Mouse (Mus musculus): Measurements from ENCODE around the gene Ist1. TPM values are rescaled to one million over a fixed set of nuclear protein-coding genes. Genes with fewer than 3 reads are reported as not detected.

The Ist1 gene
- polyA plus RNA-seq, 1 experiment from 2014 or later = 145 TPM

- Histone ChIP-seq H3K4me1 (no peaks in the 10 kb centered on the region), H3K9ac (no peak overlapping the region), H3K27me3 (no peaks in the 10 kb centered on the region), H3K9me3 (no peaks in the 10 kb centered on the region), H3K27ac (no peak overlapping the region), H3K4me3 (no peak overlapping the region), H3K4me2 (no peak overlapping the region), H3K36me3 (peaks cover 91% of the 10 kb centered on the region)
- no peak for ATAC-seq (ENCODE audit: insufficient number of reproducible peaks, low FRiP score, low TSS enrichment, low read depth)
- 84% methylated on average over 9 of the region's 9 CpGs for WGBS
Observed at GRCm38 (mm10) chr8:109675896-109676643, 17.0 kb downstream of the Ist1 start.

- no peak overlapping the region for H3K4me2 ChIP-seq
- no peak overlapping the region for H3K9ac ChIP-seq
- H3K36me3 ChIP-seq = peaks cover 91% of the 10 kb centered on the region
- H3K9me3 ChIP-seq = no peaks in the 10 kb centered on the region
- no peak for ATAC-seq (ENCODE audit: insufficient number of reproducible peaks, low FRiP score, low TSS enrichment, low read depth)
- WGBS = 88% methylated on average over 2 of the region's 2 CpGs
- H3K4me1 ChIP-seq = no peaks in the 10 kb centered on the region
- no peaks in the 10 kb centered on the region for H3K27me3 ChIP-seq
- H3K27ac ChIP-seq = no peak overlapping the region
- H3K4me3 ChIP-seq = no peak overlapping the region
Observed at GRCm38 (mm10) chr8:109673596-109673995, 19.5 kb downstream of the Ist1 start.

GRCm38 (mm10) chr8:109672656-109673055 lies 20.4 kb downstream of the Ist1 start:
- Histone ChIP-seq H3K4me3 (no peak overlapping the region), H3K9me3 (no peaks in the 10 kb centered on the region), H3K36me3 (peaks cover 90% of the 10 kb centered on the region), H3K27me3 (no peaks in the 10 kb centered on the region), H3K9ac (no peak overlapping the region), H3K27ac (no peak overlapping the region), H3K4me1 (no peaks in the 10 kb centered on the region), H3K4me2 (no peak overlapping the region)
- no peak for ATAC-seq (ENCODE audit: insufficient number of reproducible peaks, low FRiP score, low TSS enrichment, low read depth)
- WGBS = 92% methylated on average over 5 of the region's 5 CpGs

- Histone ChIP-seq H3K36me3 (peaks cover 41% of the 10 kb centered on the region), H3K4me1 (no peaks in the 10 kb centered on the region), H3K4me3 (no peak overlapping the region), H3K9me3 (no peaks in the 10 kb centered on the region; the same call in 1 of the 2 replicates), H3K4me2 (no peak overlapping the region), H3K27ac (no peak overlapping the region), H3K27me3 (no peaks in the 10 kb centered on the region), H3K9ac (no peak overlapping the region)
- no peak for ATAC-seq (ENCODE audit: insufficient number of reproducible peaks, low FRiP score, low TSS enrichment, low read depth)
- WGBS = 79% methylated on average over 5 of the region's 5 CpGs
Observed at GRCm38 (mm10) chr8:109666616-109667015, 26.4 kb downstream of the Ist1 start.

- H3K36me3 ChIP-seq = peaks cover 5% of the 10 kb centered on the region
- H3K9me3 ChIP-seq = no peaks in the 10 kb centered on the region; the same call in 1 of the 2 replicates
- no peak for ATAC-seq (ENCODE audit: insufficient number of reproducible peaks, low FRiP score, low TSS enrichment, low read depth)
- no peaks in the 10 kb centered on the region for H3K4me1 ChIP-seq
- H3K4me2 ChIP-seq = no peak overlapping the region
- no peaks in the 10 kb centered on the region for H3K27me3 ChIP-seq
- H3K4me3 ChIP-seq = no peak overlapping the region
- no peak overlapping the region for H3K27ac ChIP-seq
- 59% methylated on average over 3 of the region's 3 CpGs for WGBS
- H3K9ac ChIP-seq = no peak overlapping the region
Observed at GRCm38 (mm10) chr8:109662328-109662727, 30.7 kb downstream of the Ist1 start.

- no peak overlapping the region for H3K4me3 ChIP-seq
- H3K4me1 ChIP-seq = no peaks in the 10 kb centered on the region
- H3K9ac ChIP-seq = no peak overlapping the region
- no peak overlapping the region for H3K27ac ChIP-seq
- 87% methylated on average over 3 of the region's 3 CpGs for WGBS
- H3K4me2 ChIP-seq = no peak overlapping the region
- H3K36me3 ChIP-seq = no peaks in the 10 kb centered on the region
- no peak for ATAC-seq (ENCODE audit: insufficient number of reproducible peaks, low FRiP score, low TSS enrichment, low read depth)
- H3K27me3 ChIP-seq = no peaks in the 10 kb centered on the region
- no peaks in the 10 kb centered on the region for H3K9me3 ChIP-seq
Observed at GRCm38 (mm10) chr8:109656860-109657259, 36.2 kb downstream of the Ist1 start.

- WGBS = 71% methylated on average over 10 of the region's 10 CpGs
- no peak for ATAC-seq (ENCODE audit: insufficient number of reproducible peaks, low FRiP score, low TSS enrichment, low read depth)
Observed at GRCm38 (mm10) chr8:109650801-109651200, 42.3 kb downstream of the Ist1 start.

GRCm38 (mm10) chr8:109648469-109648868 lies 44.6 kb downstream of the Ist1 start:
- 67% methylated on average over 7 of the region's 7 CpGs for WGBS
- ATAC-seq (ENCODE audit: insufficient number of reproducible peaks, low FRiP score, low TSS enrichment, low read depth) = no peak
- Histone ChIP-seq H3K4me3 (no peak overlapping the region), H3K27me3 (no peaks in the 10 kb centered on the region), H3K4me2 (no peak overlapping the region), H3K27ac (no peak overlapping the region), H3K9me3 (no peaks in the 10 kb centered on the region), H3K36me3 (no peaks in the 10 kb centered on the region), H3K9ac (no peak overlapping the region), H3K4me1 (no peaks in the 10 kb centered on the region)

More at GRCm38 (mm10) chr8:109650801-109651200, 42.3 kb downstream of the Ist1 start:
- Histone ChIP-seq H3K36me3 (no peaks in the 10 kb centered on the region), H3K27me3 (no peaks in the 10 kb centered on the region), H3K9me3 (no peaks in the 10 kb centered on the region), H3K4me3 (no peak overlapping the region), H3K4me2 (no peak overlapping the region), H3K4me1 (no peaks in the 10 kb centered on the region), H3K9ac (no peak overlapping the region), H3K27ac (no peak overlapping the region)

GRCm38 (mm10) chr8:109647331-109647730 lies 45.7 kb downstream of the Ist1 start:
- Histone ChIP-seq H3K9me3 (no peaks in the 10 kb centered on the region), H3K27me3 (no peaks in the 10 kb centered on the region), H3K9ac (no peak overlapping the region), H3K4me3 (no peak overlapping the region), H3K27ac (no peak overlapping the region), H3K4me1 (no peaks in the 10 kb centered on the region), H3K36me3 (no peaks in the 10 kb centered on the region), H3K4me2 (no peak overlapping the region)
- ATAC-seq (ENCODE audit: insufficient number of reproducible peaks, low FRiP score, low TSS enrichment, low read depth) = no peak
- WGBS = 52% methylated on average over 11 of the region's 11 CpGs

- H3K9ac ChIP-seq = no peak overlapping the region
Observed at GRCm38 (mm10) chr8:109641236-109641635, 51.8 kb downstream of the Ist1 start.

GRCm38 (mm10) chr8:109640410-109640809 lies 52.6 kb downstream of the Ist1 start:
- no peak overlapping the region for H3K4me2 ChIP-seq

More at GRCm38 (mm10) chr8:109641236-109641635, 51.8 kb downstream of the Ist1 start:
- no peak overlapping the region for H3K4me3 ChIP-seq
- H3K9me3 ChIP-seq = no peaks in the 10 kb centered on the region
- H3K4me1 ChIP-seq = no peaks in the 10 kb centered on the region
- no peak for ATAC-seq (ENCODE audit: insufficient number of reproducible peaks, low FRiP score, low TSS enrichment, low read depth)
- no peaks in the 10 kb centered on the region; the same call in 1 of the 2 replicates for H3K27me3 ChIP-seq
- no peak overlapping the region for H3K27ac ChIP-seq
- no peak overlapping the region for H3K4me2 ChIP-seq
- WGBS = 67% methylated on average over 5 of the region's 5 CpGs
- H3K36me3 ChIP-seq = no peaks in the 10 kb centered on the region

GRCm38 (mm10) chr8:109638851-109639250 lies 54.2 kb downstream of the Ist1 start:
- Histone ChIP-seq H3K9ac (no peak overlapping the region), H3K4me2 (no peak overlapping the region), H3K4me1 (no peaks in the 10 kb centered on the region), H3K4me3 (no peak overlapping the region), H3K27ac (no peak overlapping the region), H3K9me3 (no peaks in the 10 kb centered on the region), H3K27me3 (no peaks in the 10 kb centered on the region; the same call in 1 of the 2 replicates), H3K36me3 (no peaks in the 10 kb centered on the region)
- no peak for ATAC-seq (ENCODE audit: insufficient number of reproducible peaks, low FRiP score, low TSS enrichment, low read depth)
- WGBS = 76% methylated on average over 5 of the region's 5 CpGs

More at GRCm38 (mm10) chr8:109640410-109640809, 52.6 kb downstream of the Ist1 start:
- 57% methylated on average over 7 of the region's 7 CpGs for WGBS
- Histone ChIP-seq H3K4me3 (no peak overlapping the region), H3K4me1 (no peaks in the 10 kb centered on the region), H3K36me3 (no peaks in the 10 kb centered on the region), H3K27ac (no peak overlapping the region), H3K27me3 (no peaks in the 10 kb centered on the region; the same call in 1 of the 2 replicates), H3K9ac (no peak overlapping the region), H3K9me3 (no peaks in the 10 kb centered on the region)
- ATAC-seq (ENCODE audit: insufficient number of reproducible peaks, low FRiP score, low TSS enrichment, low read depth) = no peak

All from limb, embryonic 15.5 days (tissue).